Mouse (Mus musculus): ENCODE results near the gene Lsg1.

The Lsg1 gene

GRCm38 (mm10) chr16:30515418-30515817 is 72.0 kb downstream of the Lsg1 start:
- peak in 1 of 2 experiments; percentile 44 for DNase-seq

GRCm38 (mm10) chr16:30513050-30514024 is 74.1 kb downstream of the Lsg1 start:
- DNase-seq = peak; percentile 73 to 90

- peak; percentile 84 to 90 for DNase-seq
These were observed 74.9 kb downstream of the Lsg1 start for GRCm38 (mm10) chr16:30512375-30513049.

GRCm38 (mm10) chr16:30511563-30512340 is 75.6 kb downstream of the Lsg1 start:
- DNase-seq = no peak

- peak; percentile 90 to 94 for DNase-seq
These were observed 76.6 kb downstream of the Lsg1 start for GRCm38 (mm10) chr16:30510504-30511451.
